Mouse (Mus musculus) brain, embryonic 14.5 days (tissue): ENCODE data around the gene Entpd5.
"Not testable (repeated sequence)": the region's sequence is repeated elsewhere in the genome, so short reads cannot be mapped to it uniquely, and the experiment has no call there.

Experiments used
- CTCF ChIP-seq: fragments of 200-500 bp; IDR thresholded peaks from 2 replicates; pipeline ENCODE4 v1.5.1; 2012; ENCODE audit warnings: inconsistent platforms, mild to moderate bottlenecking, moderate library complexity, borderline replicate concordance; ENCODE audit not compliant: insufficient read depth, insufficient read length; ENCODE audit errors: extremely low read depth
- POLR2A ChIP-seq: fragments of 200-500 bp; IDR thresholded peaks from 2 replicates; pipeline ENCODE4 v1.6.1; 2012; ENCODE audit warnings: mild to moderate bottlenecking, inconsistent platforms, borderline replicate concordance; ENCODE audit not compliant: poor library complexity, insufficient read depth, insufficient read length, severe bottlenecking; ENCODE audit errors: extremely low read depth

DNA sequence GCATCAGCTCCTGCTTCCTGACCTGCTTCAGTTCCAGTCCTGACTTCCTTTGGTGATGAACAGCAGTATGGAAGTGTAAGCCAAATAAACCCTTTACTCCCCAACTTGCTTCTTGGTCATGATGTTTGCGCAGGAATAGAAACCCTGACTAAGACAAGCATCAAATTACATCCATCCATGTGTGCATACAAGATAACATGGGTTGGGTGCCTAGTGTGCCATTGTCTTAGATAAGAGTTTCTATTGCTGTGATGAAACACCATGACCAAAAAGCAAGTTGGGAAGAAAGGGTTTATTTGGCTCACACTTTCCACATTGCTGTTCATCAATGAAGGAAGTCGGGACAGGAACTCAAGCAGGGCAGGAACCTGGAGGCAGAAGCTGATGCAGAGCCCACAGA is 50.1 kb downstream of the Entpd5 start:
- not testable (repeated sequence) for TF ChIP-seq POLR2A, CTCF
